Mouse (Mus musculus): ENCODE data around the gene Pip4k2a.

DNA sequence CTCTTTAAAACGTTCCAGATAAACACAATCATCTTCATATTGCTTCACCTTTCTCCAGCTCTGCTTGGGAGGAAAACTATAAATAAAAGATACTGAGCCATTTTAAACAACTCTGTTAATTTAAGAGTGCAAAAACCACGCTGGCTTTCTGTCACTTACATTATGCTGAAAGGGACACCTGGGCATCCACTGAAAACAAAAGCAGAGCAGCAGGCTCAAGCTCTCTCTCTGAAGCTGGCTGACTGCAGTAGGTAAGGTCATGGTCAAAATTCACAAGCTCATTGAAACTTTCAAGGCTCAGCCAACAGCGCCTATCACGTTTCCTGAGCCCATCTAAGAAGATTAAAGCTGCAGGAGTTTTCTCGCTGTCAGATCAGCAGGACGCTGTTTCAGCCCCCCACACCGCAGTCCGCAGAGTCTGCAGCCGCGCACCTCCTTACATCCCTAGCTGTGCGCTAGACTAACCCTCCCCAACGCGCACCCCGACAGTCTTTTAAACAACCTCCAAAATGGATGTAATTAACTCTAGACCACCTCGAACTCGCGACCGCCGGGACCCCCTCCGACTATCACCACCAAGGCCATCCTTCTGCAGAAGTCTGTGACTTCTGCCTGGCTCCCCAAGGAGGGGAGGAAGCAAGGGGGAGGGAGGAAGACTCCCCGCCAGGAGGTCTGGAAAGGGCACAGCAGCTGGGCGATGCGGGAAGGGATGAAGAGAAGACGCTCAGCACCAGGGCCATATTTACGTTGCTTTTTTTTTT, 1.3 kb downstream of the Pip4k2a start:
- no peak for TF ChIP-seq CTCF (conservative IDR thresholded peaks at IDR 0.05; ENCODE audit: insufficient read depth, insufficient read length, low read depth, low read length)
- no peak for TF ChIP-seq POLR2A (IDR thresholded peaks at IDR 0.05; ENCODE audit: low read depth, low read length)
